Mouse (Mus musculus) kidney, embryonic 14.5 days (tissue): ENCODE measurements around the gene Cpt1b. TPM values are rescaled to one million over a fixed set of nuclear protein-coding genes. Genes with fewer than 3 reads are reported as not detected.

Experiments
- ATAC-seq: fragments of 200-750 bp; cut with Nextera tagmentation; 2 replicates; pipeline ENCODE4 v1.8.0; 2017; ENCODE audit warnings: moderate number of reproducible peaks, mild to moderate bottlenecking, moderate TSS enrichment, moderate library complexity; ENCODE audit not compliant: low FRiP score, low TSS enrichment
- H3K27ac ChIP-seq: fragments of 300-500 bp; sonication (generic); 2 replicates; pipeline ENCODE4 v1.5.1; 2014; ENCODE audit warnings: low read depth, mild to moderate bottlenecking, low read length, moderate library complexity, mixed read lengths
- H3K27me3 ChIP-seq: fragments of 300-500 bp; sonication (generic); 2 replicates; pipeline ENCODE4 v1.6.1; 2014; ENCODE audit warnings: mild to moderate bottlenecking, low read length; ENCODE audit not compliant: control insufficient read depth, insufficient read depth
- H3K36me3 ChIP-seq: fragments of 300-500 bp; sonication (generic); 2 replicates; pipeline ENCODE4 v1.6.1; 2014; ENCODE audit warnings: low read length, mixed read lengths; ENCODE audit not compliant: control insufficient read depth, insufficient read depth
- H3K4me1 ChIP-seq: fragments of 300-500 bp; sonication (generic); 2 replicates; pipeline ENCODE4 v1.6.1; 2014; ENCODE audit warnings: low read length, mixed read lengths; ENCODE audit not compliant: control insufficient read depth, insufficient read depth
- H3K4me2 ChIP-seq: fragments of 300-500 bp; sonication (generic); replicated peaks from 2 replicates; pipeline ENCODE4 v1.6.1; 2014; ENCODE audit warnings: low read depth, mild to moderate bottlenecking, low read length
- H3K4me3 ChIP-seq: fragments of 300-500 bp; sonication (generic); 2 replicates; pipeline ENCODE4 v1.5.1; 2014; ENCODE audit warnings: mild to moderate bottlenecking, low read length
- H3K9ac ChIP-seq: fragments of 300-500 bp; sonication (generic); 2 replicates; pipeline ENCODE4 v1.6.1; 2014; ENCODE audit warnings: low read depth, mild to moderate bottlenecking, low read length, moderate library complexity
- H3K9me3 ChIP-seq: fragments of 300-500 bp; sonication (generic); 2 replicates; pipeline ENCODE4 v1.6.1; 2016; ENCODE audit warnings: low read length; ENCODE audit not compliant: control insufficient read depth
- whole genome bisulfite sequencing: fragments of 180-500 bp; shearing (Covaris S2); extraction: QIAGEN DNeasy Blood & Tissue Kit; methylation state at CpG from one replicate; pipeline ENCODE4 v1.1.7; 2014; 5-methylcytosine and 5-hydroxymethylcytosine counted together
- polyA plus RNA-seq: library from polyadenylated mRNA; unstranded; fragments of >200 nt; fragmentation: Nextera tagmentation; extraction: Ambion mirVana; gene quantifications from 2 replicates; pipeline ENCODE4 v1.2.1, GENCODE M21; 2014

The Cpt1b gene
- polyA plus RNA-seq, 1 experiment from 2014 or later = 2.5 TPM

GRCm38 (mm10) chr15:89429352-89430221, 3.9 kb upstream of the Cpt1b start, which contains the start of the genes C730034F03Rik, Gm44502 and Chkb:
C730034F03Rik (plus strand) TSS chr15:89429589.
Gm44502 (minus strand) TSS chr15:89429696.
Chkb (minus strand) TSS chr15:89429908.
- Histone ChIP-seq H3K9me3 (no peaks in the 10 kb centered on the region), H3K36me3 (peaks cover 21% of the 10 kb centered on the region), H3K4me3 (peak within 1 kb of the TSS; percentile 72), H3K27me3 (no peaks in the 10 kb centered on the region), H3K9ac (peak within 1 kb of the TSS; percentile 68), H3K4me2 (peak within 1 kb of the TSS; percentile 89), H3K4me1 (peaks cover 4% of the 10 kb centered on the region; the same call in 1 of the 2 replicates), H3K27ac (peak within 1 kb of the TSS; percentile 94)
- under 1% methylated on average over 70 of the region's 70 CpGs for WGBS
- peak; percentile 93 for ATAC-seq

- Histone ChIP-seq H3K27me3 (no peaks in the 10 kb centered on the region), H3K4me2 (peak overlapping the region; percentile 89), H3K36me3 (peaks cover 21% of the 10 kb centered on the region), H3K4me1 (peaks cover 4% of the 10 kb centered on the region; the same call in 1 of the 2 replicates), H3K27ac (no peak overlapping the region), H3K4me3 (peak overlapping the region; percentile 72), H3K9ac (peak overlapping the region; percentile 68), H3K9me3 (no peaks in the 10 kb centered on the region)
- ATAC-seq = peak; percentile 70
- 5% methylated on average over 18 of the region's 22 CpGs for WGBS
Measured at GRCm38 (mm10) chr15:89428821-89429351, 3.2 kb upstream of the Cpt1b start.

GRCm38 (mm10) chr15:89428136-89428790, 2.6 kb upstream of the Cpt1b start:
- Histone ChIP-seq H3K4me1 (peaks cover 4% of the 10 kb centered on the region; the same call in 1 of the 2 replicates), H3K4me2 (peak overlapping the region; percentile 89), H3K27ac (no peak overlapping the region), H3K9ac (peak overlapping the region; percentile 68; the same call in 1 of the 2 replicates), H3K27me3 (no peaks in the 10 kb centered on the region), H3K9me3 (no peaks in the 10 kb centered on the region), H3K4me3 (peak overlapping the region; percentile 72), H3K36me3 (peaks cover 21% of the 10 kb centered on the region)
- 86% methylated on average over 19 of the region's 19 CpGs for WGBS
- no peak for ATAC-seq

DNA sequence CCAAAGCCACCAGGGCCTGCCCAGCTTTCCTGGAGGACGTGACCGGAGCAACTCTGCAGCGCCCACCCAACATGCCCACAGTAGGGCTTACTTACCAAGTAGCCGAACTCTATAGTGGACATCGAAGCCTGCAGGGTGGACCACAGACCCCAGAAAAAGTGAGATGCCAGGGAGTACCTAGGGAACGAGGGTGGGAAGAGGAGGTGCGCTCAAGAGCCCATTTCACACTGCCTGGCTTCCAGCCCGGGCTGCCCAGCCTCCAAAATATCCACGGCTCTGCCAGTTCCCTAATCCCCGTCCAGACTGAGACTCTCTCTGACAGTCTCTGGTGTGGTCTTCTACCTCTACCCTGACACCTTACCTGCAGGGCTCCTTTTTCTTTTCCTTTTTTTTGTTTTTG, 1.1 kb upstream of the Cpt1b start:
- H3K4me1 ChIP-seq = peaks cover 4% of the 10 kb centered on the region; the same call in 1 of the 2 replicates
- ATAC-seq = no peak
- no peak overlapping the region for H3K9ac ChIP-seq
- no peak overlapping the region for H3K27ac ChIP-seq
- H3K4me3 ChIP-seq = no peak overlapping the region
- peaks cover 21% of the 10 kb centered on the region for H3K36me3 ChIP-seq
- H3K4me2 ChIP-seq = no peak overlapping the region
- WGBS = 95% methylated on average over 10 of the region's 10 CpGs
- no peaks in the 10 kb centered on the region for H3K9me3 ChIP-seq
- no peaks in the 10 kb centered on the region for H3K27me3 ChIP-seq

- Histone ChIP-seq H3K4me3 (no peak overlapping the region), H3K4me2 (no peak overlapping the region), H3K9ac (no peak overlapping the region), H3K27me3 (no peaks in the 10 kb centered on the region), H3K9me3 (no peaks in the 10 kb centered on the region), H3K36me3 (peaks cover 21% of the 10 kb centered on the region), H3K4me1 (peaks cover 4% of the 10 kb centered on the region; the same call in 1 of the 2 replicates), H3K27ac (no peak overlapping the region)
- 90% methylated on average over 8 of the region's 8 CpGs for WGBS
- no peak for ATAC-seq
Measured at GRCm38 (mm10) chr15:89424621-89425020, 1.0 kb downstream of the Cpt1b start.

DNA sequence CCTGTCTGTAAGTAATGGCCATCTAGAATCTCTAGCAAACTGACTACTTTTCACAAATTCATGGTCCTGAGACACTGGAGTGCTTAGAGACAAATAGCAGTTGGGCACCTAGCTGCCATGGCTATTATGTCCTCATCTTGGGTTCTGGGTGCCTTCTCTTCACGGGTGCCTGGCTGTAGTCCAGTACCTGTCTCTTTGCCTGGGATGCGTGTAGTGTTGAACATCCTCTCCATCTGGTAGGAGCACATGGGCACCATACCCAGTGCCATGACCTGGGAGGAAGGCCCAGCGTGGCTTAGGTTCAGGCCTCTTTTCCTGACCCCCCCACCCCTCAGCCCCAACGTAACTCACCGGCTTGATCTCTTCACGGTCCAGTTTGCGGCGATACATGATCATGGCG, 3.7 kb downstream of the Cpt1b start:
- H3K27ac ChIP-seq = no peak overlapping the region
- H3K4me2 ChIP-seq = no peak overlapping the region
- peaks cover 11% of the 10 kb centered on the region; the same call in 1 of the 2 replicates for H3K36me3 ChIP-seq
- no peaks in the 10 kb centered on the region for H3K4me1 ChIP-seq
- no peak for ATAC-seq
- no peaks in the 10 kb centered on the region for H3K9me3 ChIP-seq
- no peak overlapping the region for H3K4me3 ChIP-seq
- no peaks in the 10 kb centered on the region for H3K27me3 ChIP-seq
- 88% methylated on average over 9 of the region's 9 CpGs for WGBS
- H3K9ac ChIP-seq = no peak overlapping the region

GRCm38 (mm10) chr15:89415282-89415681, 10.4 kb downstream of the Cpt1b start:
- Histone ChIP-seq H3K27ac (no peak overlapping the region), H3K36me3 (no peaks in the 10 kb centered on the region; the same call in 1 of the 2 replicates), H3K9me3 (no peaks in the 10 kb centered on the region), H3K4me3 (no peak overlapping the region), H3K9ac (no peak overlapping the region), H3K4me2 (no peak overlapping the region), H3K4me1 (no peaks in the 10 kb centered on the region), H3K27me3 (no peaks in the 10 kb centered on the region)
- ATAC-seq = no peak
- WGBS = 88% methylated on average over 8 of the region's 8 CpGs

GRCm38 (mm10) chr15:89410118-89410517, 15.5 kb downstream of the Cpt1b start, which contains the start of gene Syce3:
Syce3 (minus strand) TSS chr15:89410503.
- no peaks in the 10 kb centered on the region for H3K4me1 ChIP-seq
- H3K9me3 ChIP-seq = peaks cover 3% of the 10 kb centered on the region; the same call in 1 of the 2 replicates
- H3K4me3 ChIP-seq = no peak within 1 kb of the TSS
- H3K36me3 ChIP-seq = no peaks in the 10 kb centered on the region
- WGBS = 93% methylated on average over 22 of the region's 24 CpGs
- 0 out of 2 replicates have a peak, but pooled peaks have one; percentile 12 for ATAC-seq
- no peak within 1 kb of the TSS for H3K9ac ChIP-seq
- no peak within 1 kb of the TSS for H3K27ac ChIP-seq
- H3K27me3 ChIP-seq = no peaks in the 10 kb centered on the region
- no peak within 1 kb of the TSS for H3K4me2 ChIP-seq
